Mouse (Mus musculus): Measurements from ENCODE around the gene Gm597. TPM values are rescaled to one million over a fixed set of nuclear protein-coding genes. Genes with fewer than 3 reads are reported as not detected.

Gene Gm597
- polyA plus RNA-seq (2012; rRNA removed): not detected in 2 replicates

- DNase-seq (ENCODE audit: extremely low spot score in 1 of 2, low spot score in 1 of 2): no peak
Measured at GRCm38 (mm10) chr1:28780152-28780551, at the start of gene Gm597. Gene Gm597 (minus strand): TSS chr1:28780252.

- peak in 1 of 2 experiments; percentile 2 for DNase-seq (ENCODE audit: extremely low spot score in 1 of 2, low spot score in 1 of 2)
Measured at GRCm38 (mm10) chr1:28807689-28808088, 27.6 kb upstream of the Gm597 start.

GRCm38 (mm10) chr1:28806618-28807017 is 26.6 kb upstream of the Gm597 start:
- DNase-seq (ENCODE audit: extremely low spot score in 1 of 2, low spot score in 1 of 2): peak in 1 of 2 experiments; percentile 43

DNA sequence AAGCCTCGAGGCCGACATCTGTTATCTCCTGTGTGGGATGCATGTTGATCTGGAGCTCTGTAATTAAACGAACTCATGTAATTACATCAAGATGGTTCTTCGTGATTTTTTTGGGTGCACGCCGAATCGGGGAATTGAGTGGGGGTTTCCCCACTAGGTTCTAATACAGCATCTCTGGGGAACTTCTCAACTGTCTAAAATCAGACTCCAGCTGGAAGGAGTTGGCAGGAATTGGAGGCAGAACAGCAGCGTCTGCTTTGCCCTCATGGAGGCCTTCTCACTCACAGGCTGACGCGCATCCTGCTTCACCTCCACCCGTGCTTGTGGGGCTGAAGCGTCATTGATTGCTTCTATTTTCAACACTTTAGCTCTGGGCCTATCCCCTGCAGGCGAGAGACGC is 20.8 kb upstream of the Gm597 start:
- DNase-seq (ENCODE audit: extremely low spot score in 1 of 2, low spot score in 1 of 2): no peak
